9 mouse cellular contexts compared by ENCODE assay signal in genomic region chr2:49748628-49749342, GRCm38 (mm10). TPM values are rescaled to one million over a fixed set of nuclear protein-coding genes. Genes with fewer than 3 reads are reported as not detected.
DNase-seq lines count a peak whose midpoint lies in the region; ATAC-seq and TF ChIP-seq lines count a peak whose summit lies in the region.
"Had no signal": no experiment of that assay in that cellular context is flagged by ENCODE, and none has a peak within 500 bp of the region (broad histone marks: within the 10 kb centered on the region; RNA-seq: fewer than 3 reads in every experiment).

No protein-coding gene starts in this region.

- TF ChIP-seq POLR2A in small intestine, adult 2 months (IDR thresholded peaks at IDR 0.05; ENCODE audit: low read depth, low read length): no peak

- no peak for ATAC-seq in forebrain, embryonic 14.5 days
- ATAC-seq in forebrain, embryonic 12.5 days (ENCODE audit: low FRiP score): no peak
- ATAC-seq in lung, embryonic 14.5 days (ENCODE audit: insufficient read depth): no peak

- peaks cover 89% of the 10 kb centered on the region for H3K36me3 ChIP-seq in forebrain, embryonic 14.5 days (ENCODE audit: control insufficient read depth, insufficient read depth, low read length)
- H3K36me3 ChIP-seq in forebrain, embryonic 12.5 days (replicated peaks): peaks cover 94% of the 10 kb centered on the region
- H3K36me3 ChIP-seq in lung, embryonic 14.5 days (ENCODE audit: insufficient read depth): no peaks in the 10 kb centered on the region
- no peaks in the 10 kb centered on the region for H3K36me3 ChIP-seq in small intestine, adult 2 months (ENCODE audit: control insufficient read depth, insufficient read depth, low read length)

- no peak overlapping the region for H3K4me3 ChIP-seq in forebrain, embryonic 14.5 days (ENCODE audit: low read depth, low read length)
- no peak overlapping the region for H3K4me3 ChIP-seq in forebrain, embryonic 12.5 days (replicated peaks)
- H3K4me3 ChIP-seq in lung, embryonic 14.5 days (ENCODE audit: low read depth, low read length): no peak overlapping the region
- no peak overlapping the region for H3K4me3 ChIP-seq in small intestine, adult 2 months (ENCODE audit: low read depth, low read length)
- H3K4me3 ChIP-seq: megakaryocyte, embryonic 14.5 days had no signal

- DNase-seq in forebrain, embryonic 14.5 days (ENCODE audit: low spot score): peak; percentile 40
- DNase-seq in lung, embryonic 14.5 days: peak; percentile 43
- no peak for DNase-seq in lung, adult 18-20 months
- peak; percentile 24 for DNase-seq in WW6 (ENCODE audit: low read depth, low spot score)
- DNase-seq in layer of hippocampus, adult 9-10 months (ENCODE audit: low spot score): peak; percentile 44
- no peak for DNase-seq in urinary bladder, adult 2 months (ENCODE audit: low spot score)

- TF ChIP-seq CTCF in lung, embryonic 14.5 days (IDR thresholded peaks at IDR 0.05; ENCODE audit: low read depth): peak; percentile 52
- peak; percentile 54; the same call in 1 of the 2 replicates for TF ChIP-seq CTCF in small intestine, adult 2 months (IDR thresholded peaks at IDR 0.05; ENCODE audit: extremely low read depth, insufficient read length, insufficient replicate concordance, low read depth, low read length)

- no peak overlapping the region for H3K27ac ChIP-seq in forebrain, embryonic 14.5 days (ENCODE audit: low read depth, low read length)
- no peak overlapping the region for H3K27ac ChIP-seq in forebrain, embryonic 12.5 days
- H3K27ac ChIP-seq in lung, embryonic 14.5 days (ENCODE audit: low read depth): no peak overlapping the region
- no peak overlapping the region for H3K27ac ChIP-seq in small intestine, adult 2 months (ENCODE audit: insufficient read depth, low read depth, low read length)

- H3K27me3 ChIP-seq in forebrain, embryonic 14.5 days (replicated peaks; ENCODE audit: control insufficient read depth, insufficient read depth, low read length): no peaks in the 10 kb centered on the region
- no peaks in the 10 kb centered on the region for H3K27me3 ChIP-seq in forebrain, embryonic 12.5 days
- H3K27me3 ChIP-seq in lung, embryonic 14.5 days (ENCODE audit: insufficient read depth, low read length): no peaks in the 10 kb centered on the region
- H3K27me3 ChIP-seq in small intestine, adult 2 months (ENCODE audit: control insufficient read depth, insufficient read depth, low read length): no peaks in the 10 kb centered on the region

- H3K4me2 ChIP-seq in forebrain, embryonic 14.5 days (ENCODE audit: low read length): no peak overlapping the region
- H3K4me2 ChIP-seq in forebrain, embryonic 12.5 days: no peak overlapping the region
- H3K4me2 ChIP-seq in lung, embryonic 14.5 days: no peak overlapping the region

- 81% methylated on average over 14 of the region's 14 CpGs for WGBS in forebrain, embryonic 14.5 days
- WGBS in forebrain, embryonic 12.5 days: 80% methylated on average over 14 of the region's 14 CpGs
- WGBS in lung, embryonic 14.5 days: 69% methylated on average over 14 of the region's 14 CpGs
- 79% methylated on average over 14 of the region's 14 CpGs for WGBS in small intestine, adult 2 months

- no peaks in the 10 kb centered on the region for H3K9me3 ChIP-seq in forebrain, embryonic 14.5 days (replicated peaks; ENCODE audit: control insufficient read depth, low read length)
- no peaks in the 10 kb centered on the region for H3K9me3 ChIP-seq in forebrain, embryonic 12.5 days
- no peaks in the 10 kb centered on the region for H3K9me3 ChIP-seq in lung, embryonic 14.5 days (ENCODE audit: low read depth, low read length)
- H3K9me3 ChIP-seq: megakaryocyte, embryonic 14.5 days had no signal

- no peaks in the 10 kb centered on the region for H3K4me1 ChIP-seq in forebrain, embryonic 14.5 days (ENCODE audit: control insufficient read depth, insufficient read depth, low read length)
- H3K4me1 ChIP-seq in forebrain, embryonic 12.5 days: 0 out of 2 replicates have a peak, but pooled peaks cover under 1% of the 10 kb centered on the region
- no peaks in the 10 kb centered on the region for H3K4me1 ChIP-seq in lung, embryonic 14.5 days (ENCODE audit: insufficient read depth)
- H3K4me1 ChIP-seq in small intestine, adult 2 months (ENCODE audit: control insufficient read depth, insufficient read depth, insufficient read length, low read length): peaks cover 2% of the 10 kb centered on the region; the same call in 1 of the 2 replicates

- H3K9ac ChIP-seq in forebrain, embryonic 14.5 days (ENCODE audit: low read length): no peak overlapping the region
- H3K9ac ChIP-seq in forebrain, embryonic 12.5 days: no peak overlapping the region
- no peak overlapping the region for H3K9ac ChIP-seq in lung, embryonic 14.5 days

RNA-seq across cellular contexts. Expression of gene Lypd6b, which starts 38.7 kb away (rescaled TPM):
- polyA plus RNA-seq in forebrain, embryonic 14.5 days (2014; fragmentation: Nextera tagmentation; extraction: Ambion mirVana): 8.7 and 10.7 TPM in 2 replicates
- polyA plus RNA-seq in forebrain, embryonic 12.5 days (2016; fragmentation: Nextera tagmentation; extraction: Ambion mirVana): 1.6 and 2.3 TPM in 2 replicates
- 1.2 and 2.0 TPM in 2 replicates for polyA plus RNA-seq in lung, embryonic 14.5 days (2014; fragmentation: Nextera tagmentation; extraction: Ambion mirVana)
- 0.09 and 1.1 TPM in 2 replicates for polyA plus RNA-seq in small intestine, adult 2 months (2012; rRNA removed)
- polyA plus RNA-seq in urinary bladder, adult 2 months (2012; rRNA removed): 6.8 and 7.7 TPM in 2 replicates

Comparison
In these comparisons a context has a peak if more than half of its experiments do, and no peak if none do; other contexts are left out.
1. DNase-seq: peak in forebrain, embryonic 14.5 days (single experiment), lung, embryonic 14.5 days (single experiment), WW6 (single experiment) and layer of hippocampus, adult 9-10 months (single experiment); none in lung, adult 18-20 months (0 of 2) and urinary bladder, adult 2 months (single experiment).